Mouse (Mus musculus) liver, embryonic 16.5 days (tissue): ENCODE data around the gene Aqp3. TPM values are rescaled to one million over a fixed set of nuclear protein-coding genes. Genes with fewer than 3 reads are reported as not detected.

ENCODE experiments used
- ATAC-seq: fragments of 200-750 bp; cut with Nextera tagmentation; 2 replicates; pipeline ENCODE4 v1.8.0; 2017; ENCODE audit warnings: low read depth, mild to moderate bottlenecking, moderate number of reproducible peaks, moderate library complexity
- H3K27ac ChIP-seq: fragments of 300-500 bp; sonication (generic); 2 replicates; pipeline ENCODE4 v1.5.1; 2014; ENCODE audit warnings: mild to moderate bottlenecking, low read length
- H3K27me3 ChIP-seq: fragments of 300-500 bp; sonication (generic); 2 replicates; pipeline ENCODE4 v1.6.1; 2014; ENCODE audit warnings: low read depth, low read length, mixed read lengths; ENCODE audit not compliant: control insufficient read depth, insufficient read depth
- H3K36me3 ChIP-seq: fragments of 300-500 bp; sonication (generic); 2 replicates; pipeline ENCODE4 v1.6.1; 2014; ENCODE audit warnings: mild to moderate bottlenecking; ENCODE audit not compliant: control insufficient read depth, insufficient read depth
- H3K4me1 ChIP-seq: fragments of 300-500 bp; sonication (generic); 2 replicates; pipeline ENCODE4 v1.6.1; 2014; ENCODE audit warnings: low read depth, low read length, mixed read lengths; ENCODE audit not compliant: control insufficient read depth
- H3K4me2 ChIP-seq: fragments of 300-500 bp; sonication (generic); 2 replicates; pipeline ENCODE4 v1.6.1; 2014; ENCODE audit warnings: low read depth, low read length, mixed read lengths
- H3K4me3 ChIP-seq: fragments of 300-500 bp; sonication (generic); 2 replicates; pipeline ENCODE4 v1.5.1; 2014; ENCODE audit warnings: low read depth, mild to moderate bottlenecking, low read length
- H3K9ac ChIP-seq: fragments of 300-500 bp; sonication (generic); 2 replicates; pipeline ENCODE4 v1.6.1; 2014; ENCODE audit warnings: low read depth, low read length
- H3K9me3 ChIP-seq: fragments of 300-500 bp; sonication (generic); replicated peaks from 2 replicates; pipeline ENCODE4 v1.6.1; 2016; ENCODE audit warnings: low read length; ENCODE audit not compliant: control insufficient read depth
- WGBS: fragments of 180-500 bp; shearing (Covaris S2); extraction: QIAGEN DNeasy Blood & Tissue Kit; methylation state at CpG from one replicate; pipeline ENCODE4 v1.1.7; 2014; ENCODE audit not compliant: insufficient replicate concordance; 5-methylcytosine and 5-hydroxymethylcytosine counted together
- polyA plus RNA-seq: library from polyadenylated mRNA; unstranded; fragments of >200 nt; fragmentation: Nextera tagmentation; extraction: Ambion mirVana; gene quantifications from 2 replicates; pipeline ENCODE4 v1.2.1, GENCODE M21; 2015

The Aqp3 gene
- polyA plus RNA-seq, 1 experiment from 2014 or later = 10.4 TPM

- Histone ChIP-seq H3K4me2 (no peak within 1 kb of the TSS), H3K4me1 (peaks cover 4% of the 10 kb centered on the region; the same call in 1 of the 2 replicates), H3K4me3 (no peak within 1 kb of the TSS), H3K27ac (no peak within 1 kb of the TSS), H3K9me3 (no peaks in the 10 kb centered on the region), H3K9ac (no peak within 1 kb of the TSS), H3K27me3 (no peaks in the 10 kb centered on the region; the same call in 1 of the 2 replicates), H3K36me3 (no peaks in the 10 kb centered on the region)
- no peak for ATAC-seq
- WGBS = 59% methylated on average over 9 of the region's 9 CpGs
Measured at GRCm38 (mm10) chr4:41047524-41048271, 50.3 kb downstream of the Aqp3 start, which contains the start of gene Aqp7. Gene Aqp7 (minus strand): TSS chr4:41048139.

GRCm38 (mm10) chr4:41046254-41046795 is 51.7 kb downstream of the Aqp3 start:
- 60% methylated on average over 13 of the region's 13 CpGs for WGBS
- no peaks in the 10 kb centered on the region; the same call in 1 of the 2 replicates for H3K27me3 ChIP-seq
- H3K9ac ChIP-seq = no peak overlapping the region
- no peak for ATAC-seq
- H3K36me3 ChIP-seq = no peaks in the 10 kb centered on the region
- no peak overlapping the region for H3K27ac ChIP-seq
- peaks cover 4% of the 10 kb centered on the region; the same call in 1 of the 2 replicates for H3K4me1 ChIP-seq
- H3K4me3 ChIP-seq = no peak overlapping the region
- no peak overlapping the region for H3K4me2 ChIP-seq
- H3K9me3 ChIP-seq = no peaks in the 10 kb centered on the region

GRCm38 (mm10) chr4:41045288-41045687 is 52.7 kb downstream of the Aqp3 start:
- H3K27me3 ChIP-seq = no peaks in the 10 kb centered on the region; the same call in 1 of the 2 replicates
- H3K9ac ChIP-seq = no peak overlapping the region
- no peaks in the 10 kb centered on the region for H3K36me3 ChIP-seq
- ATAC-seq = peak; percentile 69
- H3K9me3 ChIP-seq = no peaks in the 10 kb centered on the region
- H3K27ac ChIP-seq = no peak overlapping the region
- H3K4me2 ChIP-seq = peak overlapping the region; percentile 10
- H3K4me1 ChIP-seq = no peaks in the 10 kb centered on the region
- H3K4me3 ChIP-seq = no peak overlapping the region
- WGBS = 61% methylated on average over 3 of the region's 3 CpGs

- H3K4me2 ChIP-seq = no peak overlapping the region
- WGBS = 69% methylated on average over 5 of the region's 5 CpGs
- no peaks in the 10 kb centered on the region; the same call in 1 of the 2 replicates for H3K27me3 ChIP-seq
- no peaks in the 10 kb centered on the region for H3K4me1 ChIP-seq
- H3K4me3 ChIP-seq = no peak overlapping the region
- no peak overlapping the region for H3K9ac ChIP-seq
- ATAC-seq = no peak
- H3K27ac ChIP-seq = no peak overlapping the region
- H3K36me3 ChIP-seq = no peaks in the 10 kb centered on the region
- no peaks in the 10 kb centered on the region for H3K9me3 ChIP-seq
Measured at GRCm38 (mm10) chr4:41043961-41044360, 54.0 kb downstream of the Aqp3 start.

GRCm38 (mm10) chr4:41042880-41043279 is 55.1 kb downstream of the Aqp3 start:
- Histone ChIP-seq H3K4me2 (no peak overlapping the region), H3K9me3 (no peaks in the 10 kb centered on the region), H3K9ac (no peak overlapping the region), H3K27ac (no peak overlapping the region), H3K36me3 (no peaks in the 10 kb centered on the region), H3K27me3 (no peaks in the 10 kb centered on the region; the same call in 1 of the 2 replicates), H3K4me1 (no peaks in the 10 kb centered on the region), H3K4me3 (no peak overlapping the region)
- no peak for ATAC-seq
- 70% methylated on average over 12 of the region's 12 CpGs for WGBS

Other genes starting within 250 kb of the Aqp3 start
- 29.7 and 32.6 TPM in 2 replicates for gene B4galt1, start 244.2 kb downstream of the Aqp3 start, polyA plus RNA-seq
- 0.90 and 2.9 TPM in 2 replicates for gene Spink4, start 178.1 kb downstream of the Aqp3 start, polyA plus RNA-seq
- 99.7 and 103 TPM in 2 replicates for gene Bag1, start 149.9 kb downstream of the Aqp3 start, polyA plus RNA-seq
- 41.8 and 44.6 TPM in 2 replicates for gene Chmp5, start 149.8 kb downstream of the Aqp3 start, polyA plus RNA-seq
- 30.5 and 31.5 TPM in 2 replicates for gene Nfx1, start 127.3 kb downstream of the Aqp3 start, polyA plus RNA-seq
- gene Aqp7, start 50.0 kb downstream of the Aqp3 start, polyA plus RNA-seq = 1.1 and 1.4 TPM in 2 replicates
- gene Nol6, start 26.3 kb upstream of the Aqp3 start, polyA plus RNA-seq = 8.5 and 10.1 TPM in 2 replicates
- gene Ube2r2, start 37.6 kb upstream of the Aqp3 start, polyA plus RNA-seq = 47.9 and 56.0 TPM in 2 replicates
- 20.4 and 23.9 TPM in 2 replicates for gene Ubap2, start 177.0 kb upstream of the Aqp3 start, polyA plus RNA-seq
- 79.7 and 87.8 TPM in 2 replicates for gene Dcaf12, start 216.7 kb upstream of the Aqp3 start, polyA plus RNA-seq